Mouse (Mus musculus): Measurements from ENCODE around the gene Apol7a.

The Apol7a gene

GRCm38 (mm10) chr15:77344127-77345125 lies 54.5 kb downstream of the Apol7a start:
- DNase-seq: peak; percentile 33

GRCm38 (mm10) chr15:77343527-77344091 lies 55.3 kb downstream of the Apol7a start:
- DNase-seq: peak; percentile 88

- no peak for DNase-seq
These were observed 55.9 kb downstream of the Apol7a start for GRCm38 (mm10) chr15:77342962-77343526.

- DNase-seq: no peak
These were observed 56.9 kb downstream of the Apol7a start for GRCm38 (mm10) chr15:77342005-77342404.

- peak; percentile 53 for DNase-seq
These were observed 58.3 kb downstream of the Apol7a start for GRCm38 (mm10) chr15:77340581-77340980.

GRCm38 (mm10) chr15:77338924-77339429 lies 59.9 kb downstream of the Apol7a start:
- DNase-seq: no peak

GRCm38 (mm10) chr15:77338451-77338850 lies 60.5 kb downstream of the Apol7a start:
- peak; percentile 45 for DNase-seq

Data from lung, postnatal 36 days (tissue).